Mouse (Mus musculus): Measurements from ENCODE around the gene Olfr543. TPM values are rescaled to one million over a fixed set of nuclear protein-coding genes. Genes with fewer than 3 reads are reported as not detected.
A peak's percentile ranks its signal among the peaks of the same experiment; 100 is the strongest.

The Olfr543 gene
- polyA plus RNA-seq, 1 experiment: not detected

DNA sequence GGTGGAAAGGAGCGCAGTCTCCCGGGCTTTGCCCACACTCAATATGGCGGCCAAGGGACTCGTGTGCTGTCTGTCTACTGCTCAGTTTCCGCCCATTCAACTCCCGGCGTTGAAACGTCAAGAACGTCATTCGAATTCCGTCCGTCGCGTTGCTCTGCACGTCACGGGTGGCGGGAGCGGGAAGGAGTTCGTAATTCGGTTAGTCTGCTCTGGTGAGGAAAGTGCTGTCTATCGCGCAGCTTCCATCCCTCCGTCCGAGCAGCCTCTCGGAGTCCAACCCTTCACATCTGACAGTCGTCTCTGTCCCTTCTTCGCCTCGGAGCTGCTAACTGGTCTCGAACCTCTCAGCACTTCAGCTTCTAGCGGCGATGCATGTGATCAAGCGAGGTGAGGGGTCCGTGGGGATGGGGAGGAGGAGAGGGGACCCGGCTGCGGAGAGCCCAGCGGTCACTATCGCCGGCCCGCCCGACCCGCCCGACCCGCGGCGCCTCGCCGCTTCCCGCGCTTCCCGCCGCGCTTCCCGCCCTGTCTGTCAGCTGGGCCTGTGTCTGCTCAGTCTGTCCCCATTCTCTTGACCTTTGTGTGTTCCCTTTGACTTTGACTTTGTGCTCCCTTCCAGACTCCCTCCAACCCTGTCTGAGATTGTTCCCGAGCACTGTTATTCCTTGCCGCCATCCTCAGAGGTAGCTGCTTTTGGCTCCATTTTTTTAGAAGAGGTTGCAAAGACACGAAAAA is 39.7 kb downstream of the Olfr543 start, which contains the start of gene Rrm1:
Gene Rrm1 (plus strand): TSS at position 39 of the 735 bp plus-strand sequence.
- WGBS: under 1% methylated on average over 56 of the region's 56 CpGs
- H3K4me1 ChIP-seq (ENCODE audit: control insufficient read depth, insufficient read depth, low read length): no peaks in the 10 kb centered on the region
- peak within 1 kb of the TSS; percentile 78 for H3K4me3 ChIP-seq (replicated peaks; ENCODE audit: extremely low read depth, low read depth, low read length)
- peak; percentile 95 for DNase-seq
- no peak for TF ChIP-seq CTCF (IDR thresholded peaks at IDR 0.05; ENCODE audit: insufficient read depth, low read length)
- peak; percentile 69; the same call in 1 of the 2 replicates for TF ChIP-seq POLR2A (IDR thresholded peaks at IDR 0.05; ENCODE audit: borderline replicate concordance, extremely low read depth, low read depth, low read length)

DNA sequence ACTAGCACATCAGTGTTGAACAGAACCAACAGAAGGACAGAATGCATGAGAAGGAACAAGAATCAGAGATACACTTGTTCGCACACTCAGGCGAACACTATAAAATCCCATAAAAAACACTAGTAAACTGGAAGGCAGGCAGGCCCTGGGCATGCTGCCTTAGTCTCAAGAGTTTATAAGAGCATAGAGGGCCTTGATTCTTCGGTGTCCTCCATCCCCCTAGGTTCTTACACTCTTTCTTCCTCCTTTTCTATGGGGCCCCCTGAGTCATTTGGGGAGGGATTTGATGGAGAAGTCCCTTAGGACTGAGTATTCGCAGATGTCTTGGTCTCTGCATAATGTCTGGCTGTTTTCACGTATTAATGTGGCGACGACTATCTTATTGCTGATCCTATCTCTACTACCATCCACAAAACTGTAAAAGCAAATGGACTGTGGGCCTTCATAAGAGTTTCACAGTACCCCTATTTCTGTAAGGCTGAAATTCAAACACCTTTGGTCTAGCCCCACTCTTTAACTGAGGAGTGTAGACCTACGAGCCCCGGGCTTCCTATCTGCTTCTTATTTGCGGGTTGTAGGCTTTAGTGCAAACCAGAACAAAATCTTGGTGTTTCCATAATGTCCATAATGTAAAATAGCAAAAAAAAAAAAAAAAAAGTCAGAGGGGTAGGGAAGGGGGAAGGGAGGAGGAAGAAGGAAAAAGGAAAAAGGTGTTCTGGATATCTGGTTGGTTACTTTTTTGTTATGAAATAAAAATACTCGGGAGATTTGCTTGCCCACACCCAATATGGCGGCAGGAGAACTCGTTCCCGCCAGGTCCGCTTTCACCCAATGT is 40.4 kb downstream of the Olfr543 start:
- DNase-seq: no peak
- no peaks in the 10 kb centered on the region for H3K4me1 ChIP-seq (ENCODE audit: control insufficient read depth, insufficient read depth, low read length)
- TF ChIP-seq CTCF (IDR thresholded peaks at IDR 0.05; ENCODE audit: insufficient read depth, low read length): no peak
- TF ChIP-seq POLR2A (IDR thresholded peaks at IDR 0.05; ENCODE audit: borderline replicate concordance, extremely low read depth, low read depth, low read length): no peak
- whole genome bisulfite sequencing: 53% methylated on average over 15 of the region's 15 CpGs
- H3K4me3 ChIP-seq (replicated peaks; ENCODE audit: extremely low read depth, low read depth, low read length): peak overlapping the region; percentile 78

DNA sequence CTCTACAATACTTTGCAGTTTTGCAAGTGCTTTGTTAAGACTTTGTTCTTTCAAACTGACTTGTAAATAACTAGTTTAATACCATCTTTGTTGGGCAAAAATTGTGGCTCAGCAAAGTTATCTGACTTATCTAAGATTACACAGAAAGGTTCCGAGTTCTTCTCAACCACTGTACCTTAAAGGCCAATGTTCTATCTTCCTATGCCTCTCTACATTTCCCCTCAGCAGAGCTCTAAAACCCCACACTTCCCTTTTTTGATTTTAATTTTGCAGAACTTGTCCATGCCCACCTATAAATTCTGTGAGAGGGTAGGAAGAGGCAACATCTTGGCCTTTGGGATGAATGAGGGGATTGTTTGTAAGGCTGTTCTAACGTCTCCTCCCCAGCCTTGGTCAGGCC is 47.1 kb downstream of the Olfr543 start:
- no peak for DNase-seq
- 84% methylated on average over 2 of the region's 2 CpGs for WGBS
- Histone ChIP-seq H3K4me3 (replicated peaks; ENCODE audit: extremely low read depth, low read depth, low read length) (no peak overlapping the region), H3K4me1 (ENCODE audit: control insufficient read depth, insufficient read depth, low read length) (no peaks in the 10 kb centered on the region)
- no peak for TF ChIP-seq POLR2A (IDR thresholded peaks at IDR 0.05; ENCODE audit: borderline replicate concordance, extremely low read depth, low read depth, low read length)
- no peak for TF ChIP-seq CTCF (IDR thresholded peaks at IDR 0.05; ENCODE audit: insufficient read depth, low read length)

Other genes with a start within 250 kb of the Olfr543 start
- gene Rhog, start 225.6 kb downstream of the Olfr543 start, polyA plus RNA-seq (2012; rRNA removed): 101 and 113 TPM in 2 replicates
- gene Stim1, start 213.9 kb downstream of the Olfr543 start, polyA plus RNA-seq (2012; rRNA removed): 74.0 and 78.7 TPM in 2 replicates
- gene Rrm1, start 40.0 kb downstream of the Olfr543 start, polyA plus RNA-seq (2012; rRNA removed): 5.9 and 7.2 TPM in 2 replicates
- gene Olfr544, start 6.6 kb upstream of the Olfr543 start, polyA plus RNA-seq (2012; rRNA removed): not detected in 2 replicates
- not detected in 2 replicates for gene Olfr545, start 17.9 kb upstream of the Olfr543 start, polyA plus RNA-seq (2012; rRNA removed)
- not detected in 2 replicates for gene Olfr547, start 53.1 kb upstream of the Olfr543 start, polyA plus RNA-seq (2012; rRNA removed)
- gene Olfr548-ps1, start 59.2 kb upstream of the Olfr543 start, polyA plus RNA-seq (2012; rRNA removed): not detected in 2 replicates
- not detected in 2 replicates for gene Olfr549, start 68.2 kb upstream of the Olfr543 start, polyA plus RNA-seq (2012; rRNA removed)
- 6.1 and 9.7 TPM in 2 replicates for gene Trim21, start 83.8 kb upstream of the Olfr543 start, polyA plus RNA-seq (2012; rRNA removed)
- 8.4 and 9.4 TPM in 2 replicates for gene Olfr550, start 89.8 kb upstream of the Olfr543 start, polyA plus RNA-seq (2012; rRNA removed)
- not detected in 2 replicates for gene Olfr551, start 110.2 kb upstream of the Olfr543 start, polyA plus RNA-seq (2012; rRNA removed)
- gene Olfr552, start 116.1 kb upstream of the Olfr543 start, polyA plus RNA-seq (2012; rRNA removed): 0.13 and 0.16 TPM in 2 replicates
- not detected in 2 replicates for gene Olfr553, start 136.5 kb upstream of the Olfr543 start, polyA plus RNA-seq (2012; rRNA removed)
- not detected in 2 replicates for gene Olfr554, start 156.8 kb upstream of the Olfr543 start, polyA plus RNA-seq (2012; rRNA removed)
- gene Olfr555, start 177.1 kb upstream of the Olfr543 start, polyA plus RNA-seq (2012; rRNA removed): not detected in 2 replicates
- gene Olfr556, start 183.2 kb upstream of the Olfr543 start, polyA plus RNA-seq (2012; rRNA removed): 0.12 and 0.19 TPM in 2 replicates
- 16.7 and 23.7 TPM in 2 replicates for gene Trim68, start 205.6 kb upstream of the Olfr543 start, polyA plus RNA-seq (2012; rRNA removed)
- 0.26 TPM in 1 of 2 replicates, not detected in the other for gene Olfr557, start 214.2 kb upstream of the Olfr543 start, polyA plus RNA-seq (2012; rRNA removed)
- 0.17 and 0.37 TPM in 2 replicates for gene Olfr558, start 220.5 kb upstream of the Olfr543 start, polyA plus RNA-seq (2012; rRNA removed)
- gene Olfr33, start 237.4 kb upstream of the Olfr543 start, polyA plus RNA-seq (2012; rRNA removed): not detected in 2 replicates
- gene Olfr559, start 245.8 kb upstream of the Olfr543 start, polyA plus RNA-seq (2012; rRNA removed): not detected in 2 replicates

All from lung, adult 2 months (tissue).